Mouse (Mus musculus): ENCODE measurements at regions not wholly inside any gene's neighbourhood (a gene's known extent, or its start where the extent isn't known, plus 50 kb on each side); places are given as distances from the start of the nearest gene placed in this dataset.

GRCm38 (mm10) chr2:159019921-159020534 is 225.4 kb downstream of the Dhx35 start:
- DNase-seq (ENCODE audit: low spot score) = peak; percentile 22

DNA sequence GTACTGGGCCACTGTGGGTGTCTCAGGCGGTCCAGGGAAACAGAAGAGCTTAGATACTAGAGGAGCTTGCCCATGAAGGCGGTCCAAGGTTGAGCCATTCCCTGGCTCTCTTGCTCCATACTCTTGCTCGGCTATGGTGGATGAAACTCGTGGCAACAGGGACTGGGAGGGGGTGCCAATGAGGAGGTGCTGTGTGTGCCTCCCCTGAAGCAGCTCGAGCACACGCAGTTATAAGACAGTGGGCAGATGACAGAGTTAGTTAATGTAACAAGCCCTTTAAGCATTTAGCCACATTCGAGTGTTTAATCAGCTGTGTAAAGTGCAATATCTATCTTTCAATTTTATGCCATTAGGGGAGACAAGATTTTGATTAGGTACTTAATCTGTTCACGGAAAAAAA is 237.5 kb downstream of the Dhx35 start:
- DNase-seq (ENCODE audit: low spot score) = no peak

GRCm38 (mm10) chr2:159039916-159040315 is 245.3 kb downstream of the Dhx35 start:
- no peak for DNase-seq (ENCODE audit: low spot score)

DNA sequence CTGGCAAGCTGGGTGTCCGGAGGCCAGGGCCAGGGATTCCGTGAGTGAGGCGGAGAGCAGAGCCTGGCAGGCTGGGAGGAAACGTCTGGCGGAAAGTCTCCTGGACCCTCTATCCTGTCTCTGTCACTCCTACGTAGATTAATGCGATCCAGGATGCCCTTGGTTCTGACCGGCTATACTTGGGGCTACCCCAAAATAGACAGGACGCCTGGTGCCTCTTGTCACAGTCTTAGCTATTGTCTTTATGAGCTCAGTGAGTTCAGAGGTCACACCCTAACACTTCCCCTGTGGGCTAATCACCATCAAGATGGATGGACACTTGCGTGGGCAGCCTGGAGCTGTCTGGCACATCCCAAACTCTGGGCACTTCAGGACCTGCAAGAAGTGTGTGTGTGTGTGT is 258.9 kb downstream of the Dhx35 start:
- DNase-seq (ENCODE audit: low spot score) = no peak

DNA sequence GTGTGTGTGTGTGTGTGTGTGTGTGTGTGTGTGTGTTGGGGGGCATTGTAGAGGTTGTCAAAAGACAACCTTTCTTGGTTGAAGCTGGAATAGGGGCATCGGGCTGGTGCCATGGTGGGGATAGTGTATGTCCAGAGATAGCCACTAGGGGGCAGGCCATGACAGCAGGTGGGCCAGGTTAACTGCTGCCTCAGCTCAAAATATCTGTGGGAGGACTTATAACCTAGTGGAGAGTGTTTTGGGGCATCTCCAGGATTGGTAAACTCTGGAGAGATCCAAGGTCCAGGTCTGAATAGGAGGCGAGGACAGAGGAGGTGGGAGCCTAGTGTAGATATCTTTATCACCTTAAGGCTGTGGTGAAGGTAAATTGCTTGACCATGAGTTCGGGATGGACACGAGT is 259.3 kb downstream of the Dhx35 start:
- DNase-seq (ENCODE audit: low spot score) = peak; percentile 69

DNA sequence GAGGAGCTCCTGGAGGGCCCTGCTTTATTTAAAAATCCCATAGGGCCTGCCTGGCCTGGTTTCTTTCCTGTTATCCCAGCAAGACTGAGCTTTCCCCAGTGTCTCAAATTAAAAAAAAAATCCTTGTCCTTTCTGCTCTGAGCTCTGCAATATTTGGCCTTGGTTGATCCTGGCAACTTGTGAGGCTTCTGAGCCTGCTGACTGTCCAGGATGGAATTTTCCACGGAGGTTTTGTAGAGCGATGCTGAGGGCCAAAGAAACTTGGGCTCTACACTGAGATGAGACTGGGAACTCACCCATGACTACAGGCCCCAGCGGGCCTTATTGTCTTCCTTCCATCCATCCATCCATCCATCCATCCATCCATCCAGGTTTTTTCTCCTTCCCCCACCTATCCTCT is 259.8 kb downstream of the Dhx35 start:
- no peak for DNase-seq (ENCODE audit: low spot score)

- DNase-seq (ENCODE audit: low spot score) = no peak
Observed at GRCm38 (mm10) chr2:159055780-159056179, 261.2 kb downstream of the Dhx35 start.

- DNase-seq (ENCODE audit: low spot score) = no peak
Observed at GRCm38 (mm10) chr2:159056960-159057359, 262.4 kb downstream of the Dhx35 start.

DNA sequence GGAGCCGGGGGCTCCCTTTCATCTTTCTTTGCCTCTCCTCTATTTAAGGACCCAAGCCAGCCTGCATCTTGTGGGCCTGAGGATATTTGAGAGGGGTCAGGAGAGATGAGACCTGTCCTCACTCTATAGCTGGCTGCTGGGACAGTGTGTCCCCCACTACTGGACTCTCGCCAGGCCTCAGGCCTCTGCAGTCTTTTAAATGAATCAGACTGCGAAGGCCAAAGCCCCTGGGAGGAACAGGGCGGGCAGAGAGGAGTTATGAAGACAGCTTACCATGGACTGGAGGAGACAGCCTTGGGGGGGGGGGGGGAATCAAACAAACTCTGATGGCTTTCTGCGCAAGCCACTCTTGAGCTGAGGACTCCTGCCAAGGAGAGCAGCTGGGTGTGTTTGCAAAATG is 262.9 kb downstream of the Dhx35 start:
- DNase-seq (ENCODE audit: low spot score) = no peak

DNA sequence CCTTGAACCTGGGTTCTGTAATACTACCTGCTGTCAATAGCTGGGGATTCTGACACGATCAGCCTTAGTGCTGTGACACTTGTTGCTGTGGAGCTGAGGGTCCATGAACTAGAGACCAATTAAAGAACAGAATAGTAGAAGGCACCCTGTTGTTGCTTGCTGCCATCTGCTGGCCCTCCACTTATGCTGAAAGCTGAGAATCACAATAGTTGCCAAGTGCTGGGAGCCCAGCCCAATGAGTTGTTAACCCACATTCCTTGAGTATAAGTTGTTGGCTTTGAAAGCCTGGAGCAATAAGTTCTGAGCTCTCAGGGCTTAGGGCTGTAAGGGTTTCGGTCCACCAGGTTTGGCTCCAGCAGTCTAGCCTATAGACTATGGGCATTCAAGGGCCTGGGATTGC is 267.7 kb downstream of the Dhx35 start:
- DNase-seq (ENCODE audit: low spot score) = peak; percentile 30

GRCm38 (mm10) chr2:159062666-159063065 is 268.1 kb downstream of the Dhx35 start:
- DNase-seq (ENCODE audit: low spot score) = no peak

DNA sequence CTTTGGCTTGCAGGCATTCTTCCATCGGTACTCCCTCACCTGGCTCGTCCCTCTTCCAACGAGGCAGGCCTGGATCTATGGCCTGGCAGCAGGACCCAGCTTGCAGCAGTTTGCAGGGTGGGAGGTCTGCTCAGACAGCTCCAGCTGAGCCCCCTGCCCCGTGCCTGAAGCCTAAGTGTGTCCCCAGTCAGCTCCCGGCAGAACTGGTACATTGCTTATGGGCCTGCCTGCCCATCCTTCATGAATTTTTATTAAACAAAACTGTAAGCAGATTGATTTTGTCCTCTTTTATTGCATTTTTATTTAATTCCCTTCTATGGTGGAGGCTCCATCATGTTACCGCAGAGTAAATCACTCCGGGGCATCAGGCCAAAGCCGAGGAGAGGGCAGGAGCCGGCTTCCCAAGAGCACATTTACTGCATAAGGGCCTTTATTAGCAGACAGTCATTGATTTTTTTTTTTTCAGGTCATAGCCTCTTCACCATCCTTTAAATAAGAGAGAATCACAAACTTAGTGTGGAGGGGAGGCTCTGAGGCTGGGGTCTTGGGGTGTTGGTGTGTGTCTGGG is 269.9 kb downstream of the Dhx35 start:
- DNase-seq (ENCODE audit: low spot score) = no peak

GRCm38 (mm10) chr2:159067506-159067905 is 272.9 kb downstream of the Dhx35 start:
- DNase-seq (ENCODE audit: low spot score) = no peak

- DNase-seq (ENCODE audit: low spot score) = no peak
Observed at GRCm38 (mm10) chr2:159068303-159069020, 273.9 kb downstream of the Dhx35 start.

DNA sequence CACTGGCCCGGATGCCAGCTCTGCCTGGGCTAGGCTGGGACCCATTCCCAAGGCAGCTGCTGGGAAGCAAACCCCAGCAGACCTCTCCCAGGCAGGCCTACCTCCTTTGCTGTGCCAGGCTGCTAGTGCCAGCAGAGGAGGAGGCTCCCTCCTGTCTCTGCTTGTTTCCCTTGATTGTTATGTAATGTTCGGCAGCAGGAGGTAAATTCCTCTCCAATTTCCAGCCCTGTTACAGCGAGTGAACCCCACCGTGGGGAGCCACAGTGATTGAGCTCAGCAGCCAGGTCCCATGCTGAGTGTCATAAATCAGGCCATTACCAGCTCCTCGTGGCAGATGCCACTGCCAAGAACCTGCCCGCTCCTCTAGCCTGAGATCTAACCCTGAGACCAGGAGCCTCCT is 274.6 kb downstream of the Dhx35 start:
- peak; percentile 56 for DNase-seq (ENCODE audit: low spot score)

- DNase-seq (ENCODE audit: low spot score) = no peak
Observed at GRCm38 (mm10) chr2:159072997-159073690, 278.5 kb downstream of the Dhx35 start.

- no peak for DNase-seq (ENCODE audit: low spot score)
Observed at GRCm38 (mm10) chr2:159079836-159080235, 285.2 kb downstream of the Dhx35 start.

- peak; percentile 19 for DNase-seq (ENCODE audit: low spot score)
Observed at GRCm38 (mm10) chr2:159080784-159081544, 286.4 kb downstream of the Dhx35 start.

GRCm38 (mm10) chr2:159086836-159087235 is 292.2 kb downstream of the Dhx35 start:
- DNase-seq (ENCODE audit: low spot score) = no peak

GRCm38 (mm10) chr2:159088196-159088595 is 293.6 kb downstream of the Dhx35 start:
- no peak for DNase-seq (ENCODE audit: low spot score)

GRCm38 (mm10) chr2:159096667-159097066 is 302.1 kb downstream of the Dhx35 start:
- no peak for DNase-seq (ENCODE audit: low spot score)

DNA sequence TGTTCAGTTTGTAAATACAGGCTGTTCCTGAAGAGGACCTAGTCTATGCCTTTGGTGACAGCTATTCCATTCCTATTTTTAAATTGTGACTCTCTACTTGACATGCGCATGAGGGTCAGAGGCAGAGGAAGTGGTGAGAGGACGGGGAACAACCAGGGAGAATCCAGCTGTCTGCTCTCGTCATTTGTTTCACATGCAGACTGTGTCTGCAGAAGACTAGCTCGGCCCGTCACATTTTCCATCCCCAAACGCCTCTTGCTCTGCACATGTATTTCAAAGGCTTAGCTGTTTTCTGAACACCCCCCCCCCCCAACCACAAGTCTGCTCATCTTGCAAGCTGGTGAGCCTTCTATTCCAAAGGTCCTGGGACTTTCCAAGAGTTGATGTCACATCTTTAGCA is 339.4 kb downstream of the Dhx35 start:
- no peak for DNase-seq (ENCODE audit: low spot score)

All from layer of hippocampus, adult 11-12 months (tissue).